Mouse (Mus musculus) CH12.LX (cell line): Measurements from ENCODE around the gene C2cd4b. TPM values are rescaled to one million over a fixed set of nuclear protein-coding genes. Genes with fewer than 3 reads are reported as not detected.

ENCODE experiments used
- DNase-seq: peaks from one replicate; pipeline ENCODE4 v3.0.0-alpha.2; 2013; ENCODE audit errors: extremely low read depth
- H3K27ac ChIP-seq: 2 replicates; pipeline ENCODE4 v1.5.1; 2012; ENCODE audit warnings: low read depth, mild to moderate bottlenecking, control low read depth, moderate library complexity; ENCODE audit not compliant: insufficient read depth
- H3K27me3 ChIP-seq: replicated peaks from 2 replicates; pipeline ENCODE3; 2012; ENCODE audit warnings: inconsistent platforms
- H3K36me3 ChIP-seq, 2 experiments: replicated peaks in 1 of 2; 2 replicates each; pipeline versions ENCODE3 to v1.6.1; 2012; ENCODE audit warnings: inconsistent platforms in 1 of 2, low read length in 1 of 2, mild to moderate bottlenecking in 1 of 2, mixed read lengths in 1 of 2, moderate library complexity in 1 of 2; ENCODE audit not compliant: control insufficient read depth in 1 of 2, insufficient read depth in 1 of 2
- H3K4me1 ChIP-seq, 2 experiments: 2 replicates each; pipeline ENCODE4 v1.6.1; 2012; ENCODE audit warnings: inconsistent platforms in 1 of 2, moderate library complexity in 1 of 2; ENCODE audit not compliant: insufficient read depth in 2 of 2, control insufficient read depth in 1 of 2
- H3K4me2 ChIP-seq: 2 replicates; pipeline ENCODE4 v1.6.1; 2012; ENCODE audit warnings: low read depth, mild to moderate bottlenecking, control low read depth; ENCODE audit not compliant: poor library complexity, insufficient read depth, severe bottlenecking
- H3K4me3 ChIP-seq, 3 experiments: fragments of 150-350 bp in 1 of 3; sonication (generic) in 1 of 3; replicated peaks in 1 of 3; 2 replicates each; pipeline versions ENCODE3 to v1.5.1; 2011 to 2012; ENCODE audit warnings: low read depth in 2 of 3, low read length in 2 of 3, mild to moderate bottlenecking in 2 of 3, moderate library complexity in 2 of 3, control low read depth in 1 of 3, improper control_type of control experiment in 1 of 3, inconsistent platforms in 1 of 3, mixed read lengths in 1 of 3; ENCODE audit not compliant: poor library complexity in 1 of 3
- H3K79me2 ChIP-seq: replicated peaks from 2 replicates; pipeline ENCODE4 v1.6.1; 2012; ENCODE audit warnings: mild to moderate bottlenecking, moderate library complexity; ENCODE audit not compliant: control insufficient read depth, poor library complexity, insufficient read depth, severe bottlenecking; ENCODE audit errors: extremely low read depth
- H3K9ac ChIP-seq: 2 replicates; pipeline ENCODE4 v1.6.1; 2012; ENCODE audit warnings: low read depth, mild to moderate bottlenecking, control low read depth, moderate library complexity; ENCODE audit not compliant: insufficient read depth
- H3K9me3 ChIP-seq: replicated peaks from 2 replicates; pipeline ENCODE3; 2012; ENCODE audit warnings: low read length, inconsistent platforms, mixed read lengths
- BHLHE40 ChIP-seq: IDR thresholded peaks from 2 replicates; pipeline ENCODE4 v1.6.1; 2011; ENCODE audit warnings: mild to moderate bottlenecking, low read depth, low read length, improper control_type of control experiment
- E2F4 ChIP-seq: IDR thresholded peaks from 2 replicates; pipeline ENCODE4 v1.6.1; 2011; ENCODE audit warnings: low read depth, low read length, improper control_type of control experiment; ENCODE audit not compliant: insufficient replicate concordance
- EP300 ChIP-seq: IDR thresholded peaks from 2 replicates; pipeline ENCODE4 v1.6.1; 2011; ENCODE audit warnings: low read length, improper control_type of control experiment
- ETS1 ChIP-seq: conservative IDR thresholded peaks from 2 replicates; pipeline ENCODE4 v1.6.1; 2012; ENCODE audit warnings: low read depth, mild to moderate bottlenecking, inconsistent platforms, low read length, improper control_type of control experiment, moderate library complexity
- GABPA ChIP-seq: IDR thresholded peaks from 2 replicates; pipeline ENCODE4 v1.6.1; 2012; ENCODE audit warnings: low read depth, low read length, improper control_type of control experiment, inconsistent platforms; ENCODE audit not compliant: insufficient replicate concordance
- HCFC1 ChIP-seq: IDR thresholded peaks from 2 replicates; pipeline ENCODE4 v1.6.1; 2012; ENCODE audit warnings: low read depth, mild to moderate bottlenecking, inconsistent platforms, low read length, improper control_type of control experiment
- JUN ChIP-seq: IDR thresholded peaks from 2 replicates; pipeline ENCODE4 v1.6.1; 2011; ENCODE audit warnings: low read depth, mild to moderate bottlenecking, low read length, improper control_type of control experiment, moderate library complexity; ENCODE audit not compliant: insufficient read depth
- JUND ChIP-seq: conservative IDR thresholded peaks from 2 replicates; pipeline ENCODE4 v1.6.1; 2011; ENCODE audit warnings: low read depth, low read length, improper control_type of control experiment
- KAT2A ChIP-seq: IDR thresholded peaks from 2 replicates; pipeline ENCODE4 v1.6.1; 2012; ENCODE audit warnings: low read length, improper control_type of control experiment, inconsistent platforms; ENCODE audit not compliant: insufficient replicate concordance
- MAZ ChIP-seq: IDR thresholded peaks from 2 replicates; pipeline ENCODE4 v1.6.1; 2012; ENCODE audit warnings: low read depth, mild to moderate bottlenecking, inconsistent platforms, low read length, improper control_type of control experiment, moderate library complexity
- NELFE ChIP-seq: IDR thresholded peaks from 2 replicates; pipeline ENCODE4 v1.6.1; 2011; ENCODE audit warnings: low read depth, low read length, improper control_type of control experiment
- NRF1 ChIP-seq: IDR thresholded peaks from 2 replicates; pipeline ENCODE4 v1.6.1; 2014; ENCODE audit warnings: low read depth, mild to moderate bottlenecking, inconsistent platforms, low read length, improper control_type of control experiment, moderate library complexity
- POLR2A ChIP-seq: IDR thresholded peaks from 2 replicates; pipeline ENCODE4 v1.6.1; 2011; ENCODE audit warnings: low read depth, mild to moderate bottlenecking, improper control_type of control experiment, low read length
- POLR2AphosphoS2 ChIP-seq: IDR thresholded peaks from 2 replicates; pipeline ENCODE4 v1.6.1; 2011; ENCODE audit warnings: low read depth, low read length, improper control_type of control experiment
- RAD21 ChIP-seq: IDR thresholded peaks from 2 replicates; pipeline ENCODE4 v1.6.1; 2011; ENCODE audit warnings: low read depth, mild to moderate bottlenecking, low read length, improper control_type of control experiment, moderate library complexity
- SIN3A ChIP-seq: IDR thresholded peaks from 2 replicates; pipeline ENCODE4 v1.6.1; 2012; ENCODE audit warnings: low read length, improper control_type of control experiment, inconsistent platforms
- TBP ChIP-seq: conservative IDR thresholded peaks from 2 replicates; pipeline ENCODE4 v1.6.1; 2011; ENCODE audit warnings: low read depth, low read length, improper control_type of control experiment
- TCF12 ChIP-seq: IDR thresholded peaks from 2 replicates; pipeline ENCODE4 v1.6.1; 2014; ENCODE audit warnings: low read depth, mild to moderate bottlenecking, inconsistent platforms, low read length, improper control_type of control experiment
- ZMIZ1 ChIP-seq: IDR thresholded peaks from 2 replicates; pipeline ENCODE4 v1.6.1; 2012; ENCODE audit warnings: low read depth, mild to moderate bottlenecking, inconsistent platforms, low read length, improper control_type of control experiment
- dilution Hi-C: fragments of 300-500 bp; cut with MboI; formaldehyde crosslinking; loops from 2 replicates; pipeline ENCODE4 v1.14.3; 2020; ENCODE audit warnings: low sequenced_read_pairs; ENCODE audit not compliant: extremely low pct_unique_long_range_greater_than_20kb, extremely low pct_ligation_motif_present
- in situ Hi-C: fragments of 300-500 bp; cut with MboI; formaldehyde crosslinking; loops from 3 replicates; pipeline ENCODE4 v1.14.3; 2019; ENCODE audit warnings: low sequenced_read_pairs, low pct_ligation_motif_present, low pct_unique_long_range_greater_than_20kb, mixed read lengths
- polyA plus RNA-seq: library from polyadenylated mRNA; unstranded; fragments of >175 nt; gene quantifications from 2 replicates; pipeline ENCODE4 v1.2.1, GENCODE M21; 2012; ENCODE audit warnings: low read depth; ENCODE audit not compliant: insufficient read length
- total RNA-seq, 2 experiments: library from RNA; depleted of rRNA; stranded (reverse); fragments of 300-350 nt in 1 of 2; fragments of >200 nt in 1 of 2; gene quantifications; 2 replicates each; pipeline ENCODE4 v1.2.3; 2012 to 2014

C2cd4b gene
- total and polyA plus RNA-seq, 3 experiments: not detected

DNA sequence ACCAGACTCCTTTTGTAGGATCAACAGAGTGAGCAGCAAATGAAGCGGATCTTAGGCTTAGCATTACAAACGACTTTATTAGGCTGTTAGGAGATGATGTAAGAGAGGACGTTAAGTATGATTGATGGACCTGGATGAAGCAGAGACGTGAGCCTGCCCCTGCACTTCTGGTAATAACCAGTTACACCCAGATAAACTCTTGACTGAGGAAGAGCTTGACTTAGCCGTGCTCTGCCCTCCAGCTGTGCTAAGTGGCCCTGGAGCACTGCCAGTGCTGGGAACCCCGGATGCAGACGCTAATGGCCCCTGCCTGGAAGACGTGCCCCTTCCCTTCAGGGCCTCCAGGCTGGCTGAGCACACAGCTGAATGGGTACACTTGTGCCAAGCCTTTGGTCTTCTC is 19.3 kb downstream of the C2cd4b start:
- Histone ChIP-seq H3K36me3 (no peaks in the 10 kb centered on the region), H3K27ac (no peak overlapping the region), H3K9me3 (peaks cover 3% of the 10 kb centered on the region), H3K79me2 (no peaks in the 10 kb centered on the region), H3K4me3 (no peak overlapping the region), H3K4me2 (no peak overlapping the region), H3K4me1 (peaks cover 0 to 8% of the 10 kb centered on the region in 2 experiments; a peak in 1 of 4 replicates), H3K27me3 (no peaks in the 10 kb centered on the region), H3K9ac (no peak overlapping the region)
- in situ Hi-C loops (no loop called here), dilution Hi-C loops (no loop called here)
- DNase-seq: no peak
- TF ChIP-seq RAD21 (no peak), BHLHE40 (no peak), POLR2A (no peak), POLR2AphosphoS2 (no peak)

GRCm38 (mm10) chr9:67782786-67783185 is 23.5 kb downstream of the C2cd4b start:
- in situ Hi-C loops: no loop called here
- H3K4me1 ChIP-seq: no peaks in the 10 kb centered on the region
- H3K4me2 ChIP-seq: no peak overlapping the region
- no peak overlapping the region for H3K27ac ChIP-seq
- no peaks in the 10 kb centered on the region for H3K27me3 ChIP-seq
- H3K79me2 ChIP-seq: no peaks in the 10 kb centered on the region
- no peak overlapping the region for H3K9ac ChIP-seq
- TF ChIP-seq EP300 (no peak), JUND (no peak), ETS1 (no peak), TCF12 (no peak), JUN (no peak), NELFE (no peak), MAZ (no peak), KAT2A (no peak), HCFC1 (no peak), NRF1 (no peak), SIN3A (no peak)
- H3K36me3 ChIP-seq: no peaks in the 10 kb centered on the region
- no peak overlapping the region for H3K4me3 ChIP-seq
- no peaks in the 10 kb centered on the region for H3K9me3 ChIP-seq
- dilution Hi-C loops: no loop called here
- DNase-seq: no peak

DNA sequence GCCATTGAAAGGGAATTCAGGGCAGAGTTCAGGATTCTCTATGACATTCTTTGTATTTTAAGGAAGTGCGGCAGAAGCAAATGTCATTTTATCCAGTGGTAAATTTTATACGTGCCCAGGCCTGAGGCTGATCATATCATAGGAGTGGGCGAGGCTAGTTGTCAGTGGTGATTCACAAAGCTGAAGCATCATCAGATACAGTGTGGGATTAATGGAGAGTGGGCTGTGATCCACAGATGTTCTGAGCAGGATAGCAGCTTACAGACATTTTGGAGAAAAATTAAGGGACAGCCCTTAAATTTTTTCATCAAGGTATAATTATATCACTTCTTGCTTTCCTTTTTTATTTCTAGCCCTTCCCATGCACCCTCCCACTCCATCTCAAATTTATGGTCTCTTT is 24.2 kb downstream of the C2cd4b start:
- Histone ChIP-seq H3K79me2 (no peaks in the 10 kb centered on the region), H3K4me2 (no peak overlapping the region), H3K4me1 (no peaks in the 10 kb centered on the region), H3K9ac (no peak overlapping the region), H3K9me3 (no peaks in the 10 kb centered on the region), H3K4me3 (no peak overlapping the region), H3K27ac (no peak overlapping the region), H3K36me3 (no peaks in the 10 kb centered on the region), H3K27me3 (no peaks in the 10 kb centered on the region)
- no peak for DNase-seq
- in situ Hi-C loops: no loop called here
- dilution Hi-C loops: no loop called here
- TF ChIP-seq ETS1 (no peak), JUND (no peak), TBP (no peak), POLR2AphosphoS2 (no peak), KAT2A (no peak), E2F4 (no peak), GABPA (no peak), ZMIZ1 (no peak), EP300 (no peak)
